In genomic region chr12:27565965-27566507, GRCm38 (mm10) we compare ENCODE assay signal across 14 mouse cellular contexts.
DNase-seq lines count a peak whose midpoint lies in the region; ATAC-seq lines count a peak whose summit lies in the region.
"Had no signal": no experiment of that assay in that cellular context is flagged by ENCODE, and none has a peak within 500 bp of the region (broad histone marks: within the 10 kb centered on the region; RNA-seq: fewer than 3 reads in every experiment).

No protein-coding gene starts in this region.

- no peaks in the 10 kb centered on the region for H3K27me3 ChIP-seq in forebrain, embryonic 11.5 days (ENCODE audit: control insufficient read depth, insufficient read depth, low read length)
- no peaks in the 10 kb centered on the region for H3K27me3 ChIP-seq in hindbrain, embryonic 16.5 days (replicated peaks; ENCODE audit: control insufficient read depth, insufficient read depth, low read length)
- H3K27me3 ChIP-seq: heart, embryonic 15.5 days; liver, embryonic 15.5 days had no signal

- H3K27ac ChIP-seq in forebrain, embryonic 11.5 days (ENCODE audit: low read depth, low read length): peak overlapping the region; percentile 94
- H3K27ac ChIP-seq in hindbrain, embryonic 16.5 days (ENCODE audit: low read depth, low read length): peak overlapping the region; percentile 79
- H3K27ac ChIP-seq: heart, embryonic 15.5 days; left cerebral cortex, adult 2 months; liver, embryonic 15.5 days had no signal

- peak overlapping the region; percentile 43 for H3K4me2 ChIP-seq in forebrain, embryonic 11.5 days (ENCODE audit: low read depth, low read length, severe bottlenecking)
- H3K4me2 ChIP-seq in hindbrain, embryonic 16.5 days (ENCODE audit: low read length): peak overlapping the region; percentile 31
- H3K4me2 ChIP-seq: heart, embryonic 15.5 days; liver, embryonic 15.5 days had no signal

- H3K9ac ChIP-seq in forebrain, embryonic 11.5 days (ENCODE audit: low read length): peak overlapping the region; percentile 51
- peak overlapping the region; percentile 38; the same call in 1 of the 2 replicates for H3K9ac ChIP-seq in hindbrain, embryonic 16.5 days (ENCODE audit: low read depth, low read length)
- H3K9ac ChIP-seq: heart, embryonic 15.5 days; liver, embryonic 15.5 days had no signal

- peaks cover 25% of the 10 kb centered on the region; the same call in 1 of the 2 replicates for H3K4me1 ChIP-seq in forebrain, embryonic 11.5 days (replicated peaks; ENCODE audit: control insufficient read depth, insufficient read depth, low read length)
- H3K4me1 ChIP-seq in hindbrain, embryonic 16.5 days (ENCODE audit: control insufficient read depth, insufficient read depth, low read depth, low read length): peaks cover 12% of the 10 kb centered on the region
- H3K4me1 ChIP-seq: heart, embryonic 15.5 days; liver, embryonic 15.5 days had no signal

- peak; percentile 95 for ATAC-seq in forebrain, embryonic 11.5 days (replicated peaks; ENCODE audit: low FRiP score)
- peak; percentile 89 for ATAC-seq in hindbrain, embryonic 16.5 days

- peak overlapping the region; percentile 18; the same call in 1 of the 2 replicates for H3K4me3 ChIP-seq in forebrain, embryonic 11.5 days (ENCODE audit: low read depth, low read length)
- no peak overlapping the region for H3K4me3 ChIP-seq in hindbrain, embryonic 16.5 days (ENCODE audit: low read length)
- H3K4me3 ChIP-seq: heart, embryonic 15.5 days; left cerebral cortex, adult 2 months; liver, embryonic 15.5 days had no signal

- peak; percentile 82 for DNase-seq in embryo, embryonic 11 days
- DNase-seq in forebrain, embryonic 11.5 days (ENCODE audit: low spot score): peak; percentile 80
- peak; percentile 72 for DNase-seq in neural tube, embryonic 10.5 days (ENCODE audit: extremely low spot score, low spot score)
- no peak for DNase-seq in urinary bladder, postnatal 4 days (ENCODE audit: low spot score in 2 of 2)
- DNase-seq in testis, postnatal 10 days (ENCODE audit: low spot score): no peak
- no peak for DNase-seq in layer of hippocampus, adult 8-10 months (ENCODE audit: low spot score in 2 of 2)
- no peak for DNase-seq in cerebellum, postnatal 4 days (ENCODE audit: low spot score in 2 of 2)
- DNase-seq: cerebellum, postnatal 25 days; kidney, adult 8-10 months; right cerebral cortex, postnatal 14 days had no signal

- H3K9me3 ChIP-seq in forebrain, embryonic 11.5 days (ENCODE audit: control insufficient read depth, low read length): no peaks in the 10 kb centered on the region
- H3K9me3 ChIP-seq in hindbrain, embryonic 16.5 days (ENCODE audit: control insufficient read depth, low read length): no peaks in the 10 kb centered on the region
- H3K9me3 ChIP-seq: heart, embryonic 15.5 days; liver, embryonic 15.5 days had no signal

- H3K36me3 ChIP-seq in forebrain, embryonic 11.5 days (ENCODE audit: control insufficient read depth, insufficient read depth, low read length): no peaks in the 10 kb centered on the region
- no peaks in the 10 kb centered on the region for H3K36me3 ChIP-seq in hindbrain, embryonic 16.5 days (ENCODE audit: control insufficient read depth, insufficient read depth, low read length)
- H3K36me3 ChIP-seq: heart, embryonic 15.5 days; liver, embryonic 15.5 days had no signal

- 13% methylated on average over 8 of the region's 8 CpGs for WGBS in forebrain, embryonic 11.5 days
- 12% methylated on average over 8 of the region's 8 CpGs for WGBS in hindbrain, embryonic 16.5 days

Comparison
In these comparisons a context has a peak if more than half of its experiments do, and no peak if none do; other contexts are left out.
1. DNase-seq: peak in embryo, embryonic 11 days (single experiment), forebrain, embryonic 11.5 days (single experiment) and neural tube, embryonic 10.5 days (single experiment); none in urinary bladder, postnatal 4 days (0 of 2), testis, postnatal 10 days (single experiment), layer of hippocampus, adult 8-10 months (0 of 2) and cerebellum, postnatal 4 days (0 of 2).